Mouse (Mus musculus) erythroblast, embryonic 14.5 days (primary cell): ENCODE data around the gene Hs1bp3.

Experiments used
- GATA1 ChIP-seq: IDR thresholded peaks from 2 replicates; pipeline ENCODE4 v1.6.1; 2012; ENCODE audit warnings: low read length, inconsistent platforms, mixed read lengths
- TAL1 ChIP-seq: IDR thresholded peaks from 3 replicates; pipeline ENCODE4 v1.6.1; 2012; ENCODE audit warnings: low read length, inconsistent platforms, mixed read lengths

DNA sequence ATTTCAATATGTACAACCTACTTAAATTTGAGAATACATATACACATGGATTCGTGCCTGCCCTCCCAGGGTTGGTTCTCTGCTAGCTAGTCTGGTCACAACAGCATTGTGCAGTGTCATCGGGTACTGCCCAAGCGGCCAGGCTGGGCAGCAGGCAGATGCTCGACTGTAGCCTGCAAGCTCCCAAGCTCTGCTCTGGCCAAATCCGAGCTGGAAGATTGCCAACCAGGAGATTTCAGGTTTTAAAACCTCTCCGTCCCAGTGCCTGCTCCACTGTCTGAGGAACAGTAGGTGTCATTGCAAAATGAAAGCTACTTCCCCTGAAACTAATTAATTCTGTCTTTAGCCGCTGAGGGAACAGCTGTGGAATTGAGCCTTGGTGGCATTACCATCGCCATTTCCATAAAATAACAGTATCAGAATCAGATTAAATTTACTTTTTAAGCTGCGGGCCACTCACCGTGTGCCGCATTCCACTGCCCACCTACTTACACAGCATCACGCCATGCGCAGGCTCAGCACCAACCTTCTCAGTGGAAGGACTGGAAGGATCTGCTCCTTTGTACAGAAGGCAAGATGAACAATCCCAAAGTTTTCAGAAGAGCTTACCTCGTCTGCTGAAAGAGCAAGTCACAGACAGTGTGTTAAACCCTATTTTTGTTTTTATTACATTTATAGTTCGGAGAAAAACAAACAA lies 21.9 kb upstream of the Hs1bp3 start:
- no peak for TF ChIP-seq TAL1
- no peak for TF ChIP-seq GATA1
